Mouse (Mus musculus) lung, adult 2 months (tissue): ENCODE results near the gene Kif3a.

Experiments used
- CTCF ChIP-seq: fragments of 200-500 bp; IDR thresholded peaks from 2 replicates; pipeline ENCODE4 v1.5.1; 2011; ENCODE audit warnings: mild to moderate bottlenecking, low read length, control low read depth; ENCODE audit not compliant: insufficient read depth
- POLR2A ChIP-seq: fragments of 200-500 bp; IDR thresholded peaks from 2 replicates; pipeline ENCODE4 v1.6.1; 2011; ENCODE audit warnings: low read depth, mild to moderate bottlenecking, control low read depth, low read length, borderline replicate concordance; ENCODE audit errors: extremely low read depth

DNA sequence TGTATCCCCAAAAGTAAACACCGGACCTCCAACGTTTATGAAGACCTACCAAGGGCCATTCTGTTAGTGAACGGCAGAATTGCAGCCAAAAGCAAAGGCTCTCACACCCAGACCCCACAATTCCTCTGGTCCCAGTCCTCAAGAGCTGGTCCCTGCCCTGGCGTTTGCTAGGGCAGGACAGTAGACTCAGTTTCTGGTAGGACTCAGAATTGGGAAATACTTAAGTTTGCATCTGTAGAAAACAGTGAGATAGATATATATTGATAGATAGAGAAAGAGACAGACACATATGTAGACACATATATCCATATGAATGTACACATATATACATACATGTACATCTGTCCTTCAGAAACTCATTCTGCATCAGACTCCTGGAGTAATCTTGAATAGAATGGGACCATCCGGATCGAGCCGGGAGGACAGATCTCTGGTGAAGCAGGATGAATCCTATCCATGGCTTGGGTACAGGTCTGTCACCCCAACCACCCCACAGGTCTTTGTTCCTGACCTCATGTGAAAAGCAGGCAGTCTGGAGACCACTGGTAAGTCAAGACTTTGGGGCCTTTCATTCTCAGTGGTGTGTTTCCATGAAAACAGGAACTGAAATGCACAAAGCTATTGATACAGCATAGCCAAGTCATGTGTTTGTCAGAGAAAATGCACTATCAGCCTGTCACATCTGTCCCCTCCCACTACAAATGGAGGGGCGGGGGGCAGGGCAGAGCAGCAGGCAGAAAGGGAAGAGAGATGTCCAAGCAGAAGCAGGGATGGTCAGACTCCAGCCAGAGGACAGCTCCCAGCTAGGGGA lies 49.8 kb downstream of the Kif3a start:
- TF ChIP-seq POLR2A (no peak), CTCF (no peak)
